Mouse (Mus musculus): Measurements from ENCODE around the gene Mipep.

DNA sequence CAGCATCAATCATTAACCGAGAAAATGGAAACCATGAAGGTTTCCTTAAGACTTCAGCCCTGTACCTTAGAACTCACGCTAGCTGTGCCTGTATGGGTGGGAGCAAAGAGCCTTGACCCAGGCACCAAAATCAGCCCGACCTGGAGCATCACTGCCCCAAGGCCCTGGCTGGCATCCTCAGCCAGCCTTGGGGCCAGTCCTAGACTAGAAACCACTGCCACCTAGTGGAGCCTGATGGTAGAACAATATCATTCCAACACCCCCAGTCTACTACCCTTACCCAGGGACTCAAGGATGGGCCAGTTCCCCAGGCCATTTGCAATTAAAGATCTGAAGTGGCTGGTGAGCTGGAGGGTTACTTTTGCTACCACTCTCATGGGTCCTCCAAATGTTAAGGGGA lies 5.7 kb downstream of the Mipep start:
- TF ChIP-seq POLR2A (IDR thresholded peaks at IDR 0.05; ENCODE audit: borderline replicate concordance, low read depth, low read length) (no peak), CTCF (IDR thresholded peaks at IDR 0.05; ENCODE audit: low read depth, low read length) (peak; percentile 50)

Data from bone marrow macrophage, adult 2 months (primary cell).